Mouse (Mus musculus) myocyte (in vitro differentiated cells): ENCODE data around the gene Isoc2b.

Experiments used
- MYOD1 ChIP-seq, 3 experiments: IDR thresholded peaks; one replicate each; pipeline ENCODE4 v1.6.1; 2011; ENCODE audit warnings: control low read depth in 2 of 3, low read depth in 2 of 3, mild to moderate bottlenecking in 2 of 3, moderate library complexity in 1 of 3; ENCODE audit not compliant: insufficient read length in 2 of 3, control insufficient read depth in 1 of 3
- MYOG ChIP-seq, 3 experiments: IDR thresholded peaks; one replicate each; pipeline ENCODE4 v1.6.1; 2011; ENCODE audit warnings: control low read depth in 2 of 3, low read depth in 2 of 3, mild to moderate bottlenecking in 2 of 3; ENCODE audit not compliant: insufficient read length in 2 of 3, control insufficient read depth in 1 of 3, insufficient read depth in 1 of 3
- POLR2A ChIP-seq: IDR thresholded peaks from one replicate; pipeline ENCODE4 v1.6.1; 2011; ENCODE audit warnings: low read depth, mild to moderate bottlenecking, control low read depth, moderate library complexity; ENCODE audit not compliant: insufficient read length
- POLR2AphosphoS2 ChIP-seq: IDR thresholded peaks from one replicate; pipeline ENCODE4 v1.6.1; 2011; ENCODE audit warnings: low read depth, control low read depth; ENCODE audit not compliant: insufficient read length
- TCF3 ChIP-seq: IDR thresholded peaks from one replicate; pipeline ENCODE4 v1.6.1; 2011; ENCODE audit warnings: low read depth, control low read depth; ENCODE audit not compliant: insufficient read length
- USF1 ChIP-seq: IDR thresholded peaks from one replicate; pipeline ENCODE4 v1.6.1; 2011; ENCODE audit warnings: low read depth, mild to moderate bottlenecking, control low read depth, moderate library complexity

DNA sequence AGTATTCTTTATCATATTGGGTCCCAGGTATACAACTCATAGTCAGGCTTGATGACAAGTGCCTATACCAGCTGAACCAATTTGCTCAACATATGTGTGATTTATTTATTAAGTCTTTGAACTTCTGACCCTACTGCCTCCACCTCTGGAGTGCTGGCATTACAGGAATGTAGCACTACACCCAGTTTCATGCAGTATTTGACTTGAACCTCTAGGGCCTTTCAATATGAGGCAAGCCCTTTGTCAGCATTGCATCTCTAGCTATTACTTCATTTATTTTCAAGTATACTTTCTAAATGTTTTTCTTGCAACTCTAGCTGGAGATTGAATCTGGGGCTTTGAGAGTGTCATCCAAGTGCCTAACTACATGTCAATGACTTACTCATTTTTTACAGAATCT, 67.8 kb downstream of the Isoc2b start:
- TF ChIP-seq TCF3, result no peak
- TF ChIP-seq MYOG (IDR thresholded peaks at IDR 0.05; ENCODE audit: control insufficient read depth in 1 of 3, insufficient read depth in 1 of 3, insufficient read length in 2 of 3, low read depth in 2 of 3), result no peak
- no peak for TF ChIP-seq POLR2A
- TF ChIP-seq MYOD1 (IDR thresholded peaks at IDR 0.05; ENCODE audit: control insufficient read depth in 1 of 3, insufficient read length in 2 of 3, low read depth in 2 of 3), result no peak
- TF ChIP-seq USF1, result no peak
- no peak for TF ChIP-seq POLR2AphosphoS2
